Mouse (Mus musculus) cerebellum, adult 9-11 months (tissue): ENCODE measurements around the gene Spopl.
"Not testable (repeated sequence)": the region's sequence is repeated elsewhere in the genome, so short reads cannot be mapped to it uniquely, and the experiment has no call there.

Experiments
- DNase-seq: peaks from one replicate; pipeline ENCODE4 v3.0.0; 2022

Gene Spopl

DNA sequence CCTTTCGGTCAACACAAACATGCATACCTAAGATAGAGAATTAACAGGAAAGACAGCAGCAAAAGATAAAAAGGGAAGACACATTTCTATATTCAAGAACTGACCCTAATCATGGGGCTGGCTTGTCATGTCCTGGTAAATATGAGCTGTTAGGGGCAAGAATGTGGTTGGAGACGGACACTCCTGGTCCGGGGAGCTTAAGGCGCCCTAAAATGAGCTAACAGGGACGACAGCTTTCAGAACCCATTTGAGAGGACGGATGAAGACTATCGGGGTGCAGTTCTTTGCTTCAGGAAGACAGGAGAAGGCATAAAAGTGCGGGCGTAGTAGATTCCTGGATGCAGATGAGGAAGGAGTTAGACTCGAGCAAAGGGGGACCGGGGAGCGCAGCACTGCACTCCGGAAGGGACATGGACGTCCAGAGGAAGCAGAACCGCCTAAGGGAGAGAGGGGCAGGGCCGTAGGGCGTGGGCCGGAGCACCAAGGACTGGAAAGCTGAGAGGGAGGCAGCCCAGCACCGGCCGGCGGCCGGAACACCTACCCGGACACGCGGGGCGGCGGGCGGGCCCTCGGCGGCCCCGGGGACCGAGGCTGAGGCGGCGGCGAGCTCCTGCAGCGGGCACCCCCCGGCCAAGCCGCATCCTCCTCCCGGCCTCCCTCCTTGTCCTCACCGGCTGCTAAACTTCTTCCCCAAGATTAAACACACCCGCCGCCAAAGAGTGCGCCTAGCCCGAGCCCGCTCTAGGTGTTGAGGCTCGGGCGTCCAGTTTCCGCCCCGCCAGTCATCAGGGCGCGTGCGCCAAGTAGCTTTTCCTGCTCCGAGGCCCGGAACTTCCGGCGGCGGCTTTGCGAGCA, at the start of gene Spopl:
TSS of gene Spopl (minus strand) at position 805 of the 855 bp plus-strand sequence.
- DNase-seq = peak; percentile 86

DNA sequence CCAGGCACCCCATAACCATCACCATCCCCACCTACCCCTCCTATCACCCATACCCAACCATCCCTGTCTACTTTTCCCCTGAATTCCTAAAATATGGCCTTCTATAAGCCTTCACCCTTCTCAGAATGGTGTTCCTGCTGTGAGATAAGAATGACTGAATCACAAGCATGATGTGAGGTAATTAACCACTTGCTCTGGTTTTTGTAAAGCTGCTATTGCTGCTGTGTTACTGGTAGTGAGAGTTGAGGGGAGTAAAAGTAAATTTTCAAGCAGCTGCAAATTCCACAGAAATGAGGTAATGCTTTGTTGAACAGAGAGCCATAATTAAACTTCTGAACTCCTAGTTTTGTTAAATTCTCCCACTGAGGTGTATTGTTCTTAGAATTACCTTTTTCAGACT, 48.2 kb upstream of the Spopl start:
- DNase-seq = no peak

DNA sequence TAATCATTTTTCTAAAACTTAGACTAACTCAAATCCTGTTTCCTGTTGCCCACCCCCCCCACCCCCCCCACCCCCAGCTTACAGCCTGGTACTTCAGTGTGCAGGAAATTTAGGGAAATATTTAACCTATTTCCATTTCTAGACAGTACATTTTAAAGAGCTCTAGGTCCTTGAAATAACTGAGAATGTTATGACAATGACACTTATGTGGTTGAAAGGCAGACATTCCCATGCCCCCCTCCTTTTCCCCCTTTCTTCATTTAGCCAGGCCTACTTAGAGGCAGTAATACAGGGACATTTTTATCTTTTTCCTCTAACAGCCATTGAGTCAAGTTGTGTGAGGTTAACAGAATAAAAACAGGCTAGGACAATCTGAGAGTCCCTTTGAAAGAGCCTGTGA, 46.1 kb upstream of the Spopl start:
- no peak for DNase-seq

GRCm38 (mm10) chr2:23605391-23605790, 33.5 kb upstream of the Spopl start:
- no peak for DNase-seq

DNA sequence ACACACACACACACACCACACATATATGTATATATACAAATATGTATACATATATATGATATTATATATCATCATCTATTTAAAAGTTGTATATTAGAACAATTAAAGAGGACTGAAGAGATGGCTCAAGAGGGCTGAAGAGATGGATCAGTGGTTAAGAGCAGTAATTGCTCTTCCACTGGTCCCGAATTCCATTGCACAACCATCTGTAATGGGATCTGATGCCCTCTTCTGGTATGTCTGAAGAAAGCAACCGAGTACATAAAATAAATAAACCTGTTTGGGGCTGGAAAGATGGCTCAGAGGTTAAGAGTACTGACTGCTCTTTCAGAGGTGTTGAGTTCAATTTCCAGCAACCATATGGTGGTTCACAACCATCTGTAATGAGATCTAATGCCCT, 16.9 kb upstream of the Spopl start:
- no peak for DNase-seq

DNA sequence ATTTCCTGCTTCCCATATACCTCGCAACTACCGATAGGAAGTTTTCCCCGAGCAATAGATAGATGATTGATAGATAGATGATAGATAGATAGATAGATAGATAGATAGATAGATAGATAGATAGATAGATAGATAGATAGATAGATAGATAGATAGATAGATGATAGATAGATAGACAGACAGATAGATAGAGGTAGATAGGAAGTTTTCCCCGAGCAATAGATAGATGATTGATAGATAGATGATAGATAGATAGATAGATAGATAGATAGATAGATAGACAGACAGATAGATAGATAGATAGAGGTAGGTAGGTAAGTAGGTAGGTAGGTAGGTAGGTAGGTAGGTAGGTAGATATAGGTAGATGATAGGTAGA, 239 bp upstream of the Spopl start:
- not testable (repeated sequence) for DNase-seq

- no peak for DNase-seq
These were observed 1.3 kb downstream of the Spopl start for GRCm38 (mm10) chr2:23570563-23570962.

GRCm38 (mm10) chr2:23568775-23569174, 3.1 kb downstream of the Spopl start:
- no peak for DNase-seq

- no peak for DNase-seq
These were observed 6.7 kb downstream of the Spopl start for GRCm38 (mm10) chr2:23565081-23565801.

- no peak for DNase-seq
These were observed 9.0 kb downstream of the Spopl start for GRCm38 (mm10) chr2:23562898-23563297.

DNA sequence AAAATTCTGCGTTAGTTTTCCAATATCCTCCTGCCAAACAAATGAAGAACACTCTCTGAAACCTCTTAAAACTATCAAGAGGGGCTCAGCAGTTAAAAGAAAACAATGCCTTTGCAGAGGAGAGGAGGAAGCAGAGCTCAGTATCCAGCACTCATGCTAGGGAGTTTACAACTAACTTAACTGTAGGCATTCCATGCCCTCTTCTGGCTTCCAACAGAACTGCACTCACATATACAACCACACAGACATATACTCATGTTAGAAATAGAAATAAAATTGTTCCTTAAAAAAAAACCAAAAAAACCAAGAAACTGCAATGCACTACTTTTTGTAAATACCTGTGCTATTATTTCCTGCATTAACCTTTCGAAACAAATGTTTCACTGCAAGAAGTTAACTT, 12.7 kb downstream of the Spopl start:
- DNase-seq = no peak

DNA sequence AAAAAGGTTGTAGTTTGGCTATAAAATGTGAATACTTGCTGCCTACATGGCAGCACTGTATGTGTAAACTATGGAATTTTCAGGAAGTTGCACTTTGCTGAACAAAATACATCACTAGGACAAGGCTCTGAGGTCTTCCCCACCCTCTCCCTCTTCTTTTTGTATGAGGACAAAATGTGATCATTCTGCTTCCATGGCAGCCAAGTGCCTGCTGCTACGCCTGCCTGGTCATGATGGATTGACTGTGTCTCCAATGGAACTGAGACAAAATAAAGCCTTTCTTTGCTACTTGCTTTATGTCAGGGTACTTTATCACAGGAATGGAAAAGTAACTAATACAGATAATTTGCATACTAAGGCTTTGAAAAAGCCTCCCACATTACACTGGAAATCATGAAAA, 20.7 kb downstream of the Spopl start:
- no peak for DNase-seq

GRCm38 (mm10) chr2:23547220-23547619, 24.7 kb downstream of the Spopl start:
- DNase-seq = no peak

GRCm38 (mm10) chr2:23539967-23540366, 31.9 kb downstream of the Spopl start:
- no peak for DNase-seq

DNA sequence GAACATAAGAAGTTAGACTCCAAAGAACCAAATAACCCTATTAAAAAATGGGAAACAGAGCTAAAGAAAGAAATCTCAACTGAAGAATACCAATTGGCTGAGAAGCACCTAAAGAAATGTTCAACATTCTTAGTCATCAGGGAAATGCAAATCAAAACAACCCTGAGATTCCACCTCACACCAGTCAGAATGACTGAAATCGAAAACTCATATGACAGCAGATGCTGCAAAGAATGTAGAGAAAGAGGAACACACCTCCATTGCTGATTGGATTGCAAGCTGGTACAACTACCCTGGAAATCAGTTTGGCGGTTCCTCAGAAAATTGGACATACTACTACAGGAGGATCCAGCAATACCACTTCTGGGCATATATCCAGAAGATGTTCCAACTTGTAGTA, 44.2 kb downstream of the Spopl start:
- not testable (repeated sequence) for DNase-seq

- DNase-seq = no peak
These were observed 66.8 kb downstream of the Spopl start for GRCm38 (mm10) chr2:23505141-23505540.

- DNase-seq = no peak
These were observed 90.2 kb downstream of the Spopl start for GRCm38 (mm10) chr2:23481715-23482114.

GRCm38 (mm10) chr2:23467471-23467870, 104.4 kb downstream of the Spopl start:
- no peak for DNase-seq

- DNase-seq = no peak
These were observed 114.5 kb downstream of the Spopl start for GRCm38 (mm10) chr2:23457452-23457851.
